ENCODE assay signal across 16 mouse cellular contexts in genomic region chr12:4417626-4418263, GRCm38 (mm10).
"Had no signal": no experiment of that assay in that cellular context is flagged by ENCODE, and none has a peak within 500 bp of the region (broad histone marks: within the 10 kb centered on the region; RNA-seq: fewer than 3 reads in every experiment).

No protein-coding gene starts in this region.

- ATAC-seq: liver, embryonic 12.5 days; midbrain, embryonic 16.5 days had no signal

- H3K27me3 ChIP-seq: kidney, embryonic 15.5 days; liver, embryonic 12.5 days; megakaryocyte, embryonic 14.5 days; midbrain, embryonic 12.5 days; neural tube, embryonic 13.5 days had no signal

- H3K36me3 ChIP-seq: kidney, embryonic 15.5 days; limb, embryonic 10.5 days; liver, embryonic 12.5 days had no signal

- H3K9me3 ChIP-seq: kidney, embryonic 15.5 days; limb, embryonic 10.5 days; liver, embryonic 12.5 days; megakaryocyte, embryonic 14.5 days; midbrain, embryonic 12.5 days; neural tube, embryonic 13.5 days had no signal

- H3K27ac ChIP-seq: kidney, embryonic 15.5 days; limb, embryonic 10.5 days; liver, embryonic 12.5 days; macrophage; midbrain, embryonic 12.5 days; neural tube, embryonic 13.5 days had no signal

- H3K4me3 ChIP-seq: kidney, embryonic 15.5 days; limb, embryonic 10.5 days; liver, embryonic 12.5 days; megakaryocyte, embryonic 14.5 days; midbrain, embryonic 12.5 days; neural tube, embryonic 13.5 days had no signal

- H3K4me1 ChIP-seq: kidney, embryonic 15.5 days; limb, embryonic 10.5 days; liver, embryonic 12.5 days; midbrain, embryonic 12.5 days; neural tube, embryonic 13.5 days had no signal

- H3K9ac ChIP-seq: kidney, embryonic 15.5 days; liver, embryonic 12.5 days; lung, embryonic 14.5 days; midbrain, embryonic 12.5 days; neural tube, embryonic 13.5 days had no signal

- H3K4me2 ChIP-seq: kidney, embryonic 15.5 days; liver, embryonic 12.5 days; lung, embryonic 14.5 days; midbrain, embryonic 12.5 days; neural tube, embryonic 13.5 days had no signal

- DNase-seq: kidney, postnatal 25 days; lung, embryonic 14.5 days; lung, postnatal 10 days; retina, postnatal 1 day; right cerebral cortex, postnatal 4 days; spleen, adult 18-20 months; thymus, adult 2 months; thymus, postnatal 25 days had no signal
